Mouse (Mus musculus): ENCODE measurements at regions not wholly inside any gene's neighbourhood (a gene's known extent, or its start where the extent isn't known, plus 50 kb on each side); places are given as distances from the start of the nearest gene placed in this dataset.

GRCm38 (mm10) chr1:10942979-10943378, 470.9 kb upstream of the A830018L16Rik start:
- TF ChIP-seq EP300 (IDR thresholded peaks at IDR 0.05) = no peak
- TF ChIP-seq CTCF (IDR thresholded peaks at IDR 0.05) = peak; percentile 58

Measured in lung, postnatal 0 days (tissue).